Mouse (Mus musculus) hindbrain, embryonic 15.5 days (tissue): ENCODE measurements at regions not wholly inside any gene's neighbourhood (a gene's known extent, or its start where the extent isn't known, plus 50 kb on each side); places are given as distances from the start of the nearest gene placed in this dataset.

ENCODE experiments used
- ATAC-seq: fragments of 200-750 bp; cut with Nextera tagmentation; 2 replicates; pipeline ENCODE4 v1.8.0; 2017; ENCODE audit warnings: low read depth, moderate number of reproducible peaks, moderate TSS enrichment; ENCODE audit not compliant: low FRiP score
- H3K27ac ChIP-seq: fragments of 300-500 bp; sonication (generic); replicated peaks from 2 replicates; pipeline ENCODE4 v1.5.1; 2015; ENCODE audit warnings: mild to moderate bottlenecking, inconsistent platforms
- H3K27me3 ChIP-seq: fragments of 300-500 bp; sonication (generic); 2 replicates; pipeline ENCODE4 v1.6.1; 2015; ENCODE audit warnings: control low read depth, inconsistent platforms
- H3K36me3 ChIP-seq: fragments of 300-500 bp; sonication (generic); 2 replicates; pipeline ENCODE4 v1.6.1; 2015; ENCODE audit warnings: control low read depth, inconsistent platforms
- H3K4me1 ChIP-seq: fragments of 300-500 bp; sonication (generic); replicated peaks from 2 replicates; pipeline ENCODE4 v1.6.1; 2015; ENCODE audit warnings: control low read depth, inconsistent platforms
- H3K4me2 ChIP-seq: fragments of 300-500 bp; sonication (generic); 2 replicates; pipeline ENCODE4 v1.6.1; 2015; ENCODE audit warnings: moderate library complexity, mild to moderate bottlenecking, inconsistent platforms
- H3K4me3 ChIP-seq: fragments of 300-500 bp; sonication (generic); 2 replicates; pipeline ENCODE4 v1.5.1; 2015; ENCODE audit warnings: mild to moderate bottlenecking, inconsistent platforms
- H3K9ac ChIP-seq: fragments of 300-500 bp; sonication (generic); 2 replicates; pipeline ENCODE4 v1.6.1; 2015; ENCODE audit warnings: inconsistent platforms
- H3K9me3 ChIP-seq: fragments of 300-500 bp; sonication (generic); 2 replicates; pipeline ENCODE4 v1.6.1; 2016; ENCODE audit warnings: control low read depth, inconsistent platforms
- WGBS: fragments of 180-500 bp; shearing (Covaris S2); methylation state at CpG from one replicate; pipeline ENCODE4 v1.1.7; 2015; 5-methylcytosine and 5-hydroxymethylcytosine counted together

GRCm38 (mm10) chr15:42768396-42768795 is 2634.2 kb downstream of the 9330182O14Rik start:
- H3K27ac ChIP-seq = no peak overlapping the region
- no peak overlapping the region for H3K9ac ChIP-seq
- H3K4me2 ChIP-seq = no peak overlapping the region
- no peak for ATAC-seq
- no peaks in the 10 kb centered on the region for H3K27me3 ChIP-seq
- H3K36me3 ChIP-seq = no peaks in the 10 kb centered on the region
- no peaks in the 10 kb centered on the region for H3K4me1 ChIP-seq
- no peak overlapping the region for H3K4me3 ChIP-seq
- H3K9me3 ChIP-seq = no peaks in the 10 kb centered on the region
- 40% methylated on average over 3 of the region's 3 CpGs for WGBS

- Histone ChIP-seq H3K9me3 (no peaks in the 10 kb centered on the region), H3K4me3 (no peak overlapping the region), H3K9ac (no peak overlapping the region), H3K4me1 (no peaks in the 10 kb centered on the region), H3K4me2 (no peak overlapping the region), H3K27me3 (no peaks in the 10 kb centered on the region), H3K27ac (no peak overlapping the region), H3K36me3 (no peaks in the 10 kb centered on the region)
- ATAC-seq = no peak
These were observed 2645.7 kb downstream of the 9330182O14Rik start for GRCm38 (mm10) chr15:42779903-42780302.

GRCm38 (mm10) chr15:42801217-42801616 is 2667.1 kb downstream of the 9330182O14Rik start:
- Histone ChIP-seq H3K27ac (no peak overlapping the region), H3K36me3 (no peaks in the 10 kb centered on the region), H3K4me3 (no peak overlapping the region), H3K9me3 (no peaks in the 10 kb centered on the region), H3K4me1 (no peaks in the 10 kb centered on the region), H3K4me2 (no peak overlapping the region), H3K27me3 (no peaks in the 10 kb centered on the region), H3K9ac (no peak overlapping the region)
- WGBS = 68% methylated on average over 1 of the region's 1 CpGs
- ATAC-seq = no peak

- Histone ChIP-seq H3K27ac (no peak overlapping the region), H3K4me1 (no peaks in the 10 kb centered on the region), H3K4me2 (no peak overlapping the region), H3K36me3 (no peaks in the 10 kb centered on the region), H3K9ac (no peak overlapping the region), H3K4me3 (no peak overlapping the region), H3K27me3 (no peaks in the 10 kb centered on the region), H3K9me3 (no peaks in the 10 kb centered on the region)
- 90% methylated on average over 1 of the region's 1 CpGs for WGBS
- ATAC-seq = no peak
These were observed 2676.8 kb downstream of the 9330182O14Rik start for GRCm38 (mm10) chr15:42810871-42811490.

- Histone ChIP-seq H3K9ac (no peak overlapping the region), H3K36me3 (no peaks in the 10 kb centered on the region), H3K4me2 (no peak overlapping the region), H3K27ac (no peak overlapping the region), H3K4me3 (no peak overlapping the region), H3K4me1 (no peaks in the 10 kb centered on the region), H3K27me3 (no peaks in the 10 kb centered on the region), H3K9me3 (no peaks in the 10 kb centered on the region)
- ATAC-seq = no peak
- 81% methylated on average over 4 of the region's 4 CpGs for WGBS
These were observed 2681.0 kb downstream of the 9330182O14Rik start for GRCm38 (mm10) chr15:42815026-42815724.

- Histone ChIP-seq H3K36me3 (no peaks in the 10 kb centered on the region), H3K4me1 (no peaks in the 10 kb centered on the region), H3K9ac (no peak overlapping the region), H3K27me3 (no peaks in the 10 kb centered on the region), H3K4me2 (no peak overlapping the region), H3K4me3 (no peak overlapping the region), H3K9me3 (no peaks in the 10 kb centered on the region), H3K27ac (no peak overlapping the region)
- 81% methylated on average over 1 of the region's 1 CpGs for WGBS
- no peak for ATAC-seq
These were observed 2704.7 kb downstream of the 9330182O14Rik start for GRCm38 (mm10) chr15:42838839-42839238.

- 89% methylated on average over 2 of the region's 2 CpGs for WGBS
- Histone ChIP-seq H3K4me3 (no peak overlapping the region), H3K36me3 (no peaks in the 10 kb centered on the region), H3K9ac (no peak overlapping the region), H3K4me2 (no peak overlapping the region), H3K9me3 (no peaks in the 10 kb centered on the region), H3K27ac (no peak overlapping the region), H3K27me3 (no peaks in the 10 kb centered on the region), H3K4me1 (no peaks in the 10 kb centered on the region)
- ATAC-seq = no peak
These were observed 2715.8 kb downstream of the 9330182O14Rik start for GRCm38 (mm10) chr15:42850003-42850402.

- Histone ChIP-seq H3K4me2 (no peak overlapping the region), H3K4me3 (no peak overlapping the region), H3K9ac (no peak overlapping the region), H3K4me1 (no peaks in the 10 kb centered on the region), H3K36me3 (no peaks in the 10 kb centered on the region), H3K9me3 (no peaks in the 10 kb centered on the region), H3K27ac (no peak overlapping the region), H3K27me3 (no peaks in the 10 kb centered on the region)
- ATAC-seq = no peak
- 91% methylated on average over 2 of the region's 2 CpGs for WGBS
These were observed 2738.3 kb downstream of the 9330182O14Rik start for GRCm38 (mm10) chr15:42872491-42872890.

DNA sequence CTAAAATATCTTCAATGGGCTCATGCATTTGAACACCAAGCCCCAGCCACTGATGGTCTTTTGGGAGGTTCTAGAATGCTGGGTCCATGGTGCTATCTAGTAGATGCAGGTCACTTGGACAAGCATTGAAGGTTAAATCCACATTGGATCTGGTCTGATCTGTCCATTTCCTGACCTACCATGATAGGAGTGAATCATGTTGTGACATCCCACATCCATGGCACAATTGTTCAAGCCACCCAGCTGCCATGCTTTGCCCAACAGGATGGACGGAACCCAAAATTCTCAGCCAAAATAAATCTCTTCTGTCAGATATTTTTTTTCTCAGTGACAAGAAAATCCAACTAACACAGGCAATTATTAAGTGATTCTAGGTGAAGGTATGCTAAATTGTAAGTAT is 2760.4 kb downstream of the 9330182O14Rik start:
- no peak overlapping the region for H3K27ac ChIP-seq
- no peak overlapping the region for H3K4me2 ChIP-seq
- H3K27me3 ChIP-seq = no peaks in the 10 kb centered on the region
- no peaks in the 10 kb centered on the region for H3K36me3 ChIP-seq
- ATAC-seq = no peak
- no peaks in the 10 kb centered on the region for H3K4me1 ChIP-seq
- no peak overlapping the region for H3K4me3 ChIP-seq
- no peaks in the 10 kb centered on the region for H3K9me3 ChIP-seq
- no peak overlapping the region for H3K9ac ChIP-seq
- WGBS = 96% methylated on average over 1 of the region's 1 CpGs

DNA sequence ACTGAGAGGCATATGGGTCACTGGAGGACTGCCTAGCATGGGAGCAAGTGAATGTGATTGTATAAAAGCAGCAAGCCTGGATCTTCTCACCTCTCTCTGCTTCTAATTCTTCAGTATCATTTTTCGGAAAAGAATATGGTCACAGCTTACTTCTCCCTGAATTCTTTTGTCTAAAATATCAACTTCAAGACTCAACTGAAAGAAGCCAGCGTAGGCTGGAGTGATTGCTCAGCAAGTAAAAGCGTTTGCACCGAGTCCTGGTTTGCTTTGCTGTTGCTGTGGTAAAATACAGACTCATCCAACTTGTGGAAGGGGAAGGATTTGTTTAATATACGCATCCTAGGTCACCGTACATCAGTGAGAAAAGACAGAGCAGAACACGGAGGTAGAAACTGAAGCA is 2765.9 kb downstream of the 9330182O14Rik start:
- H3K9ac ChIP-seq = no peak overlapping the region
- H3K4me2 ChIP-seq = no peak overlapping the region
- no peaks in the 10 kb centered on the region for H3K4me1 ChIP-seq
- H3K27me3 ChIP-seq = no peaks in the 10 kb centered on the region
- H3K27ac ChIP-seq = no peak overlapping the region
- no peak for ATAC-seq
- H3K4me3 ChIP-seq = no peak overlapping the region
- H3K9me3 ChIP-seq = no peaks in the 10 kb centered on the region
- 93% methylated on average over 7 of the region's 7 CpGs for WGBS
- H3K36me3 ChIP-seq = no peaks in the 10 kb centered on the region

GRCm38 (mm10) chr15:42901782-42902181 is 2767.6 kb downstream of the 9330182O14Rik start:
- ATAC-seq = no peak
- Histone ChIP-seq H3K36me3 (no peaks in the 10 kb centered on the region), H3K9ac (no peak overlapping the region), H3K4me1 (no peaks in the 10 kb centered on the region), H3K27ac (no peak overlapping the region), H3K27me3 (no peaks in the 10 kb centered on the region), H3K9me3 (no peaks in the 10 kb centered on the region), H3K4me2 (no peak overlapping the region), H3K4me3 (no peak overlapping the region)
- WGBS = 91% methylated on average over 3 of the region's 3 CpGs

- H3K36me3 ChIP-seq = no peaks in the 10 kb centered on the region
- no peak overlapping the region for H3K4me3 ChIP-seq
- 88% methylated on average over 2 of the region's 2 CpGs for WGBS
- H3K4me1 ChIP-seq = no peaks in the 10 kb centered on the region
- no peaks in the 10 kb centered on the region for H3K9me3 ChIP-seq
- no peak overlapping the region for H3K9ac ChIP-seq
- no peak overlapping the region for H3K4me2 ChIP-seq
- H3K27ac ChIP-seq = no peak overlapping the region
- no peaks in the 10 kb centered on the region for H3K27me3 ChIP-seq
- no peak for ATAC-seq
These were observed 2777.2 kb downstream of the 9330182O14Rik start for GRCm38 (mm10) chr15:42911357-42911756.

DNA sequence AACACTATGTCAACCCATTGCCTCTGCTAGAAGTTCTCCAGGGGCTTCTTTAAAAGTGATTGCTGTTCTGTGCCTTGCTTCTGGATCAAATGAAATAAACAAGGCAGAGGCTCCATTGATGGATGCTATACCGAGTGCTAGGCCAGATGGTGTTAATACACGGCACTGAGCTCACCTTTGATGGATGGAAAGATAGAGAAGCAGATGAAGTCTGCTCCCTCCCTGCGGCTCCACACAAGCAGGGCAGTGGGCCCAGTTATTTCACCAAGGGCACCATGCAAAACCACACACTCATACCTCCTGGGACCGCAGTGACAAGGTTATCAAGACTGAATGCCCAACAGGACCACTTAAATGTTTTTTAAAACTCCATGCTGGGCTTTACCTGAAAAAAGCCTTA is 2778.7 kb downstream of the 9330182O14Rik start:
- peak; percentile 70; the same call in 1 of the 2 replicates for ATAC-seq
- 47% methylated on average over 4 of the region's 4 CpGs for WGBS

More for the DNA sequence above, 2778.7 kb downstream of the 9330182O14Rik start:
- Histone ChIP-seq H3K27ac (no peak overlapping the region), H3K27me3 (no peaks in the 10 kb centered on the region), H3K36me3 (no peaks in the 10 kb centered on the region), H3K9me3 (no peaks in the 10 kb centered on the region), H3K4me1 (no peaks in the 10 kb centered on the region), H3K4me2 (no peak overlapping the region), H3K9ac (no peak overlapping the region), H3K4me3 (no peak overlapping the region)
